In the genomic region with DNA sequence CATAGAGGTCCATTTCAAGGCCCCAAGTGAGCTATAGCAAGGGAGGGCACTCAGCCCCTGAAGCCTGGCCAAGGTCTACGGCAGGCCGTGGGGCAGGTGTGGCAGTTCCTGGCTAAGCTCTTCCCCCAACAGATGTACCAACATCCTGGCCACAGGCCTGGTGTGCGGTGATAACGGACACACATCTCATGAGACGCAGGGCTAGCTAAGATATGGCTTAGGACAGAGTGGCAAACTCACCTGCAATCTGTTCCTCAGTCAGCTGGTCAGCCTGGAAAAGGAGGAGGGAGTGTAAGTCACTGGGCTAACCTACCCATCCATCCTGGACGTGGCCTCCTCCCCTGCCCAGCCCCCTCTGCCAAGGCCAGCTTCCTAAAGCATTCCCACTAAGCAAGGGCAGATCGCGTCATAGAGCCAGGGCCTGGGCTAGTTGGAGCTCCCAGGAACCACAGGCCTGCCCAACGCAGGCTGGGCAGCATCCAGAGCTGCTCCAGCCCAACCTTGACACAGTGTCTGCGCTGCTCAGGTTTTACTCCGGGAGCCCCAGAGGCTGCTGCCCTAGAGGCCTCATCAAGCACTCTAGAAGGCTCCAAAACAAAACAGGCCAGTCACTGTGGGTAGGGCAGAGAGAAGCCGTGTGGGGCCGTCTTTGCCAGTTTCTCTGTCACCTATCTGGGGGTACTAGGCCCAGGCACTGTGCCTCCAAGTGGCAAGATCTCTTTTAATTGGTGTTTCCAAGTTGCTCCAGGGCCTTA, we compare ENCODE assay signal across 8 mouse cellular contexts. TPM values are rescaled to one million over a fixed set of nuclear protein-coding genes. Genes with fewer than 3 reads are reported as not detected.
DNase-seq lines count a peak whose midpoint lies in the region; ATAC-seq and TF ChIP-seq lines count a peak whose summit lies in the region.

No protein-coding gene starts in this region.

- 76% methylated on average over 13 of the region's 13 CpGs for WGBS in embryonic facial prominence, embryonic 13.5 days
- 65% methylated on average over 13 of the region's 13 CpGs for WGBS in intestine, postnatal 0 days
- WGBS in neural tube, embryonic 14.5 days: 82% methylated on average over 13 of the region's 13 CpGs

- H3K9me3 ChIP-seq in embryonic facial prominence, embryonic 13.5 days: no peaks in the 10 kb centered on the region
- no peaks in the 10 kb centered on the region for H3K9me3 ChIP-seq in intestine, postnatal 0 days (ENCODE audit: control insufficient read depth)
- H3K9me3 ChIP-seq in neural tube, embryonic 14.5 days (ENCODE audit: control insufficient read depth, low read length): no peaks in the 10 kb centered on the region

- intact Hi-C loops in left cerebral cortex, adult 2 months (cut with DNase I): loop anchor here (5.0 to 10.0 kb wide), 2 partner anchors 102 to 975 kb away; partner anchors contain the start of genes Fkrp, Nop53 and Strn4
- intact Hi-C loops in left cerebral cortex, postnatal 25 days (cut with DNase I): loop anchor here (1.0 to 10.0 kb wide), 2 partner anchors 97 to 995 kb away; partner anchors contain the start of gene Selenow

- H3K27me3 ChIP-seq in embryonic facial prominence, embryonic 13.5 days: no peaks in the 10 kb centered on the region
- H3K27me3 ChIP-seq in intestine, postnatal 0 days (replicated peaks; ENCODE audit: control insufficient read depth, insufficient read depth, low read length): no peaks in the 10 kb centered on the region
- H3K27me3 ChIP-seq in neural tube, embryonic 14.5 days (ENCODE audit: control insufficient read depth, insufficient read depth, low read length): no peaks in the 10 kb centered on the region

- peak overlapping the region; percentile 90 for H3K4me2 ChIP-seq in embryonic facial prominence, embryonic 13.5 days
- peak overlapping the region; percentile 32 for H3K4me2 ChIP-seq in intestine, postnatal 0 days (replicated peaks; ENCODE audit: low read depth)
- peak overlapping the region; percentile 26; the same call in 1 of the 2 replicates for H3K4me2 ChIP-seq in neural tube, embryonic 14.5 days (ENCODE audit: low read depth, low read length)

- peak overlapping the region; percentile 97 for H3K4me3 ChIP-seq in left cerebral cortex, adult 2 months
- peak overlapping the region; percentile 16 for H3K4me3 ChIP-seq in embryonic facial prominence, embryonic 13.5 days
- no peak overlapping the region for H3K4me3 ChIP-seq in intestine, postnatal 0 days (ENCODE audit: low read depth, low read length)
- H3K4me3 ChIP-seq in neural tube, embryonic 14.5 days (ENCODE audit: low read depth, low read length): 0 out of 2 replicates have a peak overlapping the region, but pooled peaks have one; percentile 1

- peaks cover 48% of the 10 kb centered on the region for H3K4me1 ChIP-seq in embryonic facial prominence, embryonic 13.5 days
- peaks cover 9% of the 10 kb centered on the region; the same call in 1 of the 2 replicates for H3K4me1 ChIP-seq in intestine, postnatal 0 days (replicated peaks; ENCODE audit: control insufficient read depth, insufficient read depth, low read length)
- peaks cover 40% of the 10 kb centered on the region for H3K4me1 ChIP-seq in neural tube, embryonic 14.5 days (ENCODE audit: control insufficient read depth, insufficient read depth, low read length)

- no peak for ATAC-seq in embryonic facial prominence, embryonic 13.5 days (ENCODE audit: insufficient number of reproducible peaks, insufficient read depth, low FRiP score, low TSS enrichment, low read depth)
- no peak for ATAC-seq in intestine, postnatal 0 days
- no peak for ATAC-seq in neural tube, embryonic 14.5 days (ENCODE audit: low read depth)
- no peak for ATAC-seq in monocyte, adult 5-6 weeks (replicated peaks; ENCODE audit: insufficient number of reproducible peaks, low FRiP score, low TSS enrichment, poor library complexity, severe bottlenecking)

- H3K9ac ChIP-seq in embryonic facial prominence, embryonic 13.5 days: peak overlapping the region; percentile 65
- H3K9ac ChIP-seq in intestine, postnatal 0 days (ENCODE audit: low read depth, low read length): no peak overlapping the region; the same call in 1 of the 2 replicates
- peak overlapping the region; percentile 26; the same call in 1 of the 2 replicates for H3K9ac ChIP-seq in neural tube, embryonic 14.5 days (replicated peaks; ENCODE audit: low read depth, low read length)

- H3K27ac ChIP-seq in left cerebral cortex, adult 2 months: peak overlapping the region; percentile 74
- peak overlapping the region; percentile 71 for H3K27ac ChIP-seq in embryonic facial prominence, embryonic 13.5 days
- no peak overlapping the region for H3K27ac ChIP-seq in intestine, postnatal 0 days (ENCODE audit: low read depth, low read length)
- H3K27ac ChIP-seq in neural tube, embryonic 14.5 days (ENCODE audit: low read depth, low read length): no peak overlapping the region

- no peak for DNase-seq in left cerebral cortex, adult 2 months (ENCODE audit: extremely low spot score in 1 of 2, low spot score in 2 of 2)
- DNase-seq in left cerebral cortex, postnatal 25 days (ENCODE audit: low spot score in 2 of 2): no peak
- DNase-seq in thymus, postnatal 14 days: no peak
- no peak for DNase-seq in embryo, embryonic 10.5 days (ENCODE audit: low spot score)

- TF ChIP-seq CTCF in left cerebral cortex, adult 2 months (IDR thresholded peaks at IDR 0.05): no peak
- no peak for TF ChIP-seq CTCF in intestine, postnatal 0 days (IDR thresholded peaks at IDR 0.05; ENCODE audit: low read depth)

- peaks cover 56% of the 10 kb centered on the region for H3K36me3 ChIP-seq in embryonic facial prominence, embryonic 13.5 days
- H3K36me3 ChIP-seq in intestine, postnatal 0 days (ENCODE audit: control insufficient read depth, insufficient read depth): peaks cover 43% of the 10 kb centered on the region
- peaks cover 39% of the 10 kb centered on the region for H3K36me3 ChIP-seq in neural tube, embryonic 14.5 days (ENCODE audit: control insufficient read depth, insufficient read depth, low read length)

RNA-seq across cellular contexts. Expression of gene Calm3, which starts 4.3 kb away (rescaled TPM):
- total RNA-seq in left cerebral cortex, adult 2 months (2021): 1,000 to 10,000 TPM; 1,732 to 1,834 TPM
- total RNA-seq in left cerebral cortex, postnatal 25 days (2021): 1,000 to 10,000 TPM; 1,837 to 1,919 TPM
- polyA plus RNA-seq in embryonic facial prominence, embryonic 13.5 days (2015; fragmentation: Nextera tagmentation; extraction: Ambion mirVana): 104 and 111 TPM in 2 replicates
- polyA plus RNA-seq in intestine, postnatal 0 days (2015; fragmentation: Nextera tagmentation; extraction: Ambion mirVana): 236 and 241 TPM in 2 replicates
- polyA plus RNA-seq in neural tube, embryonic 14.5 days (2014; fragmentation: Nextera tagmentation; extraction: Ambion mirVana): 412 and 503 TPM in 2 replicates
- total RNA-seq in monocyte, adult 5-6 weeks (2017): 169 to 298 TPM (median 195 TPM) in 3 replicates

RNA-seq across cellular contexts. Expression of gene Ptgir, which starts 13.3 kb away (rescaled TPM):
- under 1 TPM; 0.11 to 0.21 TPM for total RNA-seq in left cerebral cortex, adult 2 months (2021)
- under 1 TPM; 0.14 to 0.16 TPM for total RNA-seq in left cerebral cortex, postnatal 25 days (2021)
- 1.2 TPM in 2 replicates for polyA plus RNA-seq in embryonic facial prominence, embryonic 13.5 days (2015; fragmentation: Nextera tagmentation; extraction: Ambion mirVana)
- polyA plus RNA-seq in intestine, postnatal 0 days (2015; fragmentation: Nextera tagmentation; extraction: Ambion mirVana): 1.7 and 1.8 TPM in 2 replicates
- 1.2 TPM in 1 of 2 replicates, not detected in the other for polyA plus RNA-seq in neural tube, embryonic 14.5 days (2014; fragmentation: Nextera tagmentation; extraction: Ambion mirVana)
- 9.8 to 15.4 TPM (median 14.0 TPM) in 3 replicates for total RNA-seq in monocyte, adult 5-6 weeks (2017)

RNA-seq across cellular contexts. Expression of gene Pnmal2, which starts 24.9 kb away (rescaled TPM):
- 100 to 1,000 TPM; 304 to 311 TPM for total RNA-seq in left cerebral cortex, adult 2 months (2021)
- total RNA-seq in left cerebral cortex, postnatal 25 days (2021): 100 to 1,000 TPM; 268 to 274 TPM
- 10.5 and 10.9 TPM in 2 replicates for polyA plus RNA-seq in embryonic facial prominence, embryonic 13.5 days (2015; fragmentation: Nextera tagmentation; extraction: Ambion mirVana)
- polyA plus RNA-seq in intestine, postnatal 0 days (2015; fragmentation: Nextera tagmentation; extraction: Ambion mirVana): 3.3 and 3.6 TPM in 2 replicates
- 68.1 and 92.1 TPM in 2 replicates for polyA plus RNA-seq in neural tube, embryonic 14.5 days (2014; fragmentation: Nextera tagmentation; extraction: Ambion mirVana)
- total RNA-seq in monocyte, adult 5-6 weeks (2017): 0.10 TPM in 1 of 3 replicates, not detected in the others

RNA-seq across cellular contexts. Expression of gene Gng8, which starts 28.0 kb away (rescaled TPM):
- 1 to 10 TPM; 1.8 to 2.7 TPM for total RNA-seq in left cerebral cortex, adult 2 months (2021)
- total RNA-seq in left cerebral cortex, postnatal 25 days (2021): 1 to 10 TPM; 2.5 to 4.0 TPM
- 19.9 and 32.0 TPM in 2 replicates for polyA plus RNA-seq in embryonic facial prominence, embryonic 13.5 days (2015; fragmentation: Nextera tagmentation; extraction: Ambion mirVana)
- 4.7 and 5.3 TPM in 2 replicates for polyA plus RNA-seq in intestine, postnatal 0 days (2015; fragmentation: Nextera tagmentation; extraction: Ambion mirVana)
- 0.39 and 9.8 TPM in 2 replicates for polyA plus RNA-seq in neural tube, embryonic 14.5 days (2014; fragmentation: Nextera tagmentation; extraction: Ambion mirVana)
- not detected in 3 replicates for total RNA-seq in monocyte, adult 5-6 weeks (2017)

RNA-seq across cellular contexts. Expression of gene Pnmal1, which starts 39.9 kb away (rescaled TPM):
- 100 to 1,000 TPM; 106 to 118 TPM for total RNA-seq in left cerebral cortex, adult 2 months (2021)
- total RNA-seq in left cerebral cortex, postnatal 25 days (2021): 100 to 1,000 TPM; 107 to 115 TPM
- 1.2 and 1.7 TPM in 2 replicates for polyA plus RNA-seq in embryonic facial prominence, embryonic 13.5 days (2015; fragmentation: Nextera tagmentation; extraction: Ambion mirVana)
- polyA plus RNA-seq in intestine, postnatal 0 days (2015; fragmentation: Nextera tagmentation; extraction: Ambion mirVana): 2.0 and 2.2 TPM in 2 replicates
- 60.1 and 60.7 TPM in 2 replicates for polyA plus RNA-seq in neural tube, embryonic 14.5 days (2014; fragmentation: Nextera tagmentation; extraction: Ambion mirVana)
- not detected in 3 replicates for total RNA-seq in monocyte, adult 5-6 weeks (2017)

Comparison
In these comparisons a context has a peak if more than half of its experiments do, and no peak if none do; other contexts are left out.
1. H3K27ac ChIP-seq: peak in left cerebral cortex, adult 2 months (single experiment) and embryonic facial prominence, embryonic 13.5 days (single experiment); none in intestine, postnatal 0 days (single experiment) and neural tube, embryonic 14.5 days (single experiment).
2. H3K4me2 ChIP-seq: peak in every context shown above with its lines; median percentile 90 in embryonic facial prominence, embryonic 13.5 days; 32 in intestine, postnatal 0 days; 26 in neural tube, embryonic 14.5 days.
3. RNA of gene Pnmal2, which starts 24.9 kb away (total RNA-seq): 304 to 311 TPM in left cerebral cortex, adult 2 months and 268 to 274 TPM in left cerebral cortex, postnatal 25 days; 0.10 TPM in monocyte, adult 5-6 weeks; every median in the first group is over 100 times any median in the second.